ENCODE assay signal across 19 mouse cellular contexts in genomic region chr8:120103916-120104315, GRCm38 (mm10). TPM values are rescaled to one million over a fixed set of nuclear protein-coding genes. Genes with fewer than 3 reads are reported as not detected.
DNase-seq lines count a peak whose midpoint lies in the region; ATAC-seq lines count a peak whose summit lies in the region.
"Had no signal": no experiment of that assay in that cellular context is flagged by ENCODE, and none has a peak within 500 bp of the region (broad histone marks: within the 10 kb centered on the region; RNA-seq: fewer than 3 reads in every experiment).

No protein-coding gene starts in this region.

- H3K27me3 ChIP-seq in embryonic facial prominence, embryonic 13.5 days = no peaks in the 10 kb centered on the region
- no peaks in the 10 kb centered on the region for H3K27me3 ChIP-seq in embryonic facial prominence, embryonic 10.5 days (replicated peaks; ENCODE audit: low read depth, poor library complexity, severe bottlenecking)
- H3K27me3 ChIP-seq in hindbrain, embryonic 15.5 days = no peaks in the 10 kb centered on the region
- no peaks in the 10 kb centered on the region for H3K27me3 ChIP-seq in hindbrain, embryonic 11.5 days (ENCODE audit: control insufficient read depth, insufficient read depth, low read length)
- no peaks in the 10 kb centered on the region for H3K27me3 ChIP-seq in liver, embryonic 11.5 days (replicated peaks; ENCODE audit: control insufficient read depth, insufficient read depth, low read length)
- H3K27me3 ChIP-seq: CH12.LX; forebrain, embryonic 15.5 days; intestine, embryonic 15.5 days; midbrain, embryonic 12.5 days; stomach, embryonic 15.5 days had no signal

- H3K4me2 ChIP-seq in embryonic facial prominence, embryonic 13.5 days = no peak overlapping the region
- 0 out of 2 replicates have a peak overlapping the region, but pooled peaks have one; percentile 2 for H3K4me2 ChIP-seq in hindbrain, embryonic 15.5 days
- no peak overlapping the region for H3K4me2 ChIP-seq in hindbrain, embryonic 11.5 days (replicated peaks; ENCODE audit: low read depth, low read length)
- H3K4me2 ChIP-seq in liver, embryonic 11.5 days = no peak overlapping the region
- H3K4me2 ChIP-seq: forebrain, embryonic 15.5 days; intestine, embryonic 15.5 days; midbrain, embryonic 12.5 days; stomach, embryonic 15.5 days had no signal

- peak overlapping the region; percentile 21; the same call in 1 of the 2 replicates for H3K9ac ChIP-seq in embryonic facial prominence, embryonic 13.5 days
- no peak overlapping the region for H3K9ac ChIP-seq in hindbrain, embryonic 15.5 days
- H3K9ac ChIP-seq in hindbrain, embryonic 11.5 days (ENCODE audit: low read depth, low read length) = no peak overlapping the region
- peak overlapping the region; percentile 6; the same call in 1 of the 2 replicates for H3K9ac ChIP-seq in liver, embryonic 11.5 days (ENCODE audit: low read depth, low read length)
- H3K9ac ChIP-seq: forebrain, embryonic 15.5 days; intestine, embryonic 15.5 days; midbrain, embryonic 12.5 days; stomach, embryonic 15.5 days had no signal

- H3K27ac ChIP-seq in embryonic facial prominence, embryonic 13.5 days = no peak overlapping the region
- no peak overlapping the region for H3K27ac ChIP-seq in embryonic facial prominence, embryonic 10.5 days (replicated peaks)
- H3K27ac ChIP-seq in hindbrain, embryonic 15.5 days (replicated peaks) = 0 out of 2 replicates have a peak overlapping the region, but pooled peaks have one; percentile 6
- H3K27ac ChIP-seq in hindbrain, embryonic 11.5 days (ENCODE audit: low read depth, low read length) = no peak overlapping the region
- H3K27ac ChIP-seq in liver, embryonic 11.5 days (ENCODE audit: low read depth, low read length) = no peak overlapping the region
- H3K27ac ChIP-seq: forebrain, embryonic 15.5 days; intestine, embryonic 15.5 days; limb, embryonic 10.5 days; midbrain, embryonic 12.5 days; stomach, embryonic 15.5 days had no signal

- H3K4me3 ChIP-seq in embryonic facial prominence, embryonic 13.5 days = no peak overlapping the region
- H3K4me3 ChIP-seq in embryonic facial prominence, embryonic 10.5 days = no peak overlapping the region
- H3K4me3 ChIP-seq in hindbrain, embryonic 15.5 days = no peak overlapping the region
- H3K4me3 ChIP-seq in hindbrain, embryonic 11.5 days (ENCODE audit: low read depth, low read length) = no peak overlapping the region
- no peak overlapping the region for H3K4me3 ChIP-seq in liver, embryonic 11.5 days (ENCODE audit: low read depth, low read length)
- H3K4me3 ChIP-seq: forebrain, embryonic 15.5 days; intestine, embryonic 15.5 days; limb, embryonic 10.5 days; midbrain, embryonic 12.5 days; stomach, embryonic 15.5 days had no signal

- H3K4me1 ChIP-seq in embryonic facial prominence, embryonic 13.5 days = peaks cover 28% of the 10 kb centered on the region
- peaks cover 31% of the 10 kb centered on the region for H3K4me1 ChIP-seq in embryonic facial prominence, embryonic 10.5 days
- H3K4me1 ChIP-seq in hindbrain, embryonic 15.5 days (replicated peaks) = peaks cover 31% of the 10 kb centered on the region
- peaks cover 2% of the 10 kb centered on the region; the same call in 1 of the 2 replicates for H3K4me1 ChIP-seq in hindbrain, embryonic 11.5 days (replicated peaks; ENCODE audit: control insufficient read depth, insufficient read depth, low read length)
- H3K4me1 ChIP-seq in liver, embryonic 11.5 days (replicated peaks; ENCODE audit: control insufficient read depth, insufficient read depth, low read length) = peaks cover 12% of the 10 kb centered on the region

- DNase-seq in embryonic facial prominence, embryonic 10.5 days (ENCODE audit: low spot score) = no peak
- DNase-seq in hindbrain, embryonic 11.5 days (ENCODE audit: low spot score) = no peak
- DNase-seq in liver, embryonic 11.5 days (ENCODE audit: low spot score) = no peak
- no peak for DNase-seq in liver
- peak; percentile 37 for DNase-seq in lung, postnatal 10 days
- DNase-seq in Muller cell, postnatal 12 days (ENCODE audit: inconsistent ontology term) = no peak
- DNase-seq: cerebellum, adult 11 months; cerebellum, postnatal 36 days; gastrocnemius, postnatal 10 days; heart, postnatal 4 days; thymus, postnatal 4 days had no signal

- no peak for ATAC-seq in embryonic facial prominence, embryonic 13.5 days (ENCODE audit: insufficient number of reproducible peaks, insufficient read depth, low FRiP score, low TSS enrichment, low read depth)
- no peak for ATAC-seq in hindbrain, embryonic 15.5 days (ENCODE audit: low FRiP score, low read depth)
- no peak for ATAC-seq in hindbrain, embryonic 11.5 days (ENCODE audit: low FRiP score)
- no peak for ATAC-seq in liver, embryonic 11.5 days (replicated peaks; ENCODE audit: low FRiP score)
- ATAC-seq: forebrain, embryonic 15.5 days; intestine, embryonic 15.5 days had no signal

- 93% methylated on average over 9 of the region's 9 CpGs for WGBS in embryonic facial prominence, embryonic 13.5 days
- WGBS in embryonic facial prominence, embryonic 10.5 days = 94% methylated on average over 9 of the region's 9 CpGs
- 91% methylated on average over 9 of the region's 9 CpGs for WGBS in hindbrain, embryonic 15.5 days
- WGBS in hindbrain, embryonic 11.5 days = 93% methylated on average over 9 of the region's 9 CpGs
- WGBS in liver, embryonic 11.5 days = 89% methylated on average over 9 of the region's 9 CpGs

- H3K36me3 ChIP-seq in embryonic facial prominence, embryonic 13.5 days = peaks cover 14% of the 10 kb centered on the region; the same call in 1 of the 2 replicates
- peaks cover 8% of the 10 kb centered on the region; the same call in 1 of the 2 replicates for H3K36me3 ChIP-seq in embryonic facial prominence, embryonic 10.5 days (replicated peaks)
- no peaks in the 10 kb centered on the region for H3K36me3 ChIP-seq in hindbrain, embryonic 15.5 days
- H3K36me3 ChIP-seq in hindbrain, embryonic 11.5 days (ENCODE audit: control insufficient read depth, insufficient read depth, low read length) = no peaks in the 10 kb centered on the region
- H3K36me3 ChIP-seq in liver, embryonic 11.5 days (ENCODE audit: control insufficient read depth, insufficient read depth, low read length) = no peaks in the 10 kb centered on the region; the same call in 1 of the 2 replicates
- H3K36me3 ChIP-seq: intestine, embryonic 15.5 days; midbrain, embryonic 12.5 days; stomach, embryonic 15.5 days had no signal

- H3K9me3 ChIP-seq in embryonic facial prominence, embryonic 13.5 days = no peaks in the 10 kb centered on the region
- H3K9me3 ChIP-seq in embryonic facial prominence, embryonic 10.5 days = no peaks in the 10 kb centered on the region
- no peaks in the 10 kb centered on the region for H3K9me3 ChIP-seq in hindbrain, embryonic 15.5 days
- H3K9me3 ChIP-seq in hindbrain, embryonic 11.5 days (ENCODE audit: control insufficient read depth, low read length) = no peaks in the 10 kb centered on the region
- no peaks in the 10 kb centered on the region for H3K9me3 ChIP-seq in liver, embryonic 11.5 days (ENCODE audit: control insufficient read depth, low read length)
- H3K9me3 ChIP-seq: forebrain, embryonic 15.5 days; intestine, embryonic 15.5 days; limb, embryonic 10.5 days; midbrain, embryonic 12.5 days; stomach, embryonic 15.5 days had no signal

RNA-seq across cellular contexts. Expression of gene Zdhhc7, which starts 2.6 kb away (rescaled TPM):
- polyA plus RNA-seq in embryonic facial prominence, embryonic 13.5 days (2015; fragmentation: Nextera tagmentation; extraction: Ambion mirVana) = 31.2 and 36.0 TPM in 2 replicates
- 30.0 and 33.0 TPM in 2 replicates for polyA plus RNA-seq in embryonic facial prominence, embryonic 10.5 days (2016; fragmentation: Nextera tagmentation; extraction: Ambion mirVana)
- 28.8 and 30.7 TPM in 2 replicates for polyA plus RNA-seq in hindbrain, embryonic 15.5 days (2015; fragmentation: Nextera tagmentation; extraction: Ambion mirVana)
- polyA plus RNA-seq in hindbrain, embryonic 11.5 days (2014; fragmentation: Nextera tagmentation; extraction: Ambion mirVana) = 24.6 and 25.2 TPM in 2 replicates
- 27.4 and 30.1 TPM in 2 replicates for polyA plus RNA-seq in liver, embryonic 11.5 days (2014; fragmentation: Nextera tagmentation; extraction: Ambion mirVana)

RNA-seq across cellular contexts. Expression of gene 6430548M08Rik, which starts 10.0 kb away (rescaled TPM):
- polyA plus RNA-seq in embryonic facial prominence, embryonic 13.5 days (2015; fragmentation: Nextera tagmentation; extraction: Ambion mirVana) = 3.7 and 3.8 TPM in 2 replicates
- polyA plus RNA-seq in embryonic facial prominence, embryonic 10.5 days (2016; fragmentation: Nextera tagmentation; extraction: Ambion mirVana) = 3.1 and 3.4 TPM in 2 replicates
- polyA plus RNA-seq in hindbrain, embryonic 15.5 days (2015; fragmentation: Nextera tagmentation; extraction: Ambion mirVana) = 30.9 and 36.8 TPM in 2 replicates
- 9.8 and 11.2 TPM in 2 replicates for polyA plus RNA-seq in hindbrain, embryonic 11.5 days (2014; fragmentation: Nextera tagmentation; extraction: Ambion mirVana)
- polyA plus RNA-seq in liver, embryonic 11.5 days (2014; fragmentation: Nextera tagmentation; extraction: Ambion mirVana) = 2.1 TPM in 2 replicates

Comparison
In these comparisons a context has a peak if more than half of its experiments do, and no peak if none do; other contexts are left out.
1. H3K9ac ChIP-seq: peak in embryonic facial prominence, embryonic 13.5 days (single experiment) and liver, embryonic 11.5 days (single experiment); none in hindbrain, embryonic 15.5 days (single experiment) and hindbrain, embryonic 11.5 days (single experiment).